Mouse (Mus musculus): Measurements from ENCODE around the gene Adamtsl3.

DNA sequence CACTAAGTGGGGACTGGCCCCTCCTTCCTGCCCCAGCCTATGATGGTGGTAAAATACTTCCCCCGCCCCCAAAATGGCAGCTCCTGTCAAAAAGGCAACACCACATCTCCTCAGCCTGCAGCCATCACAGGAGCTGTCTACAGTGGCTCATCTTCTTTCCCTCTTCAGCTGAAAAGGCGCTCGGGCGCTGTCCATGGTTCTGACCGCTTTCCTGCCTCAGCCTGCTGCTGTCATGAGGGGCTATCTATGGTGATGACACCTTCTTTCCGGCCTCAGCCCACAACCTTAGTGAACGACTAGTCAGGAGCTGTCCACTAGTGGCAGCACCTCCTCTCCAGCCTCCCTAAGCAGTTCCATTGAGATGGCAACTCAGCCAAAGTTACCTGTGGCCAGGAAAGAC is 289.8 kb downstream of the Adamtsl3 start:
- no peak for TF ChIP-seq POLR2A (IDR thresholded peaks at IDR 0.05; ENCODE audit: extremely low read depth, insufficient read depth, low read length)
- TF ChIP-seq CTCF (IDR thresholded peaks at IDR 0.05; ENCODE audit: extremely low read depth, insufficient read depth, low read length) = no peak

Data from cortical plate, adult 2 months (tissue).